Comparison of ENCODE assay signal across 10 mouse cellular contexts in the genomic region with DNA sequence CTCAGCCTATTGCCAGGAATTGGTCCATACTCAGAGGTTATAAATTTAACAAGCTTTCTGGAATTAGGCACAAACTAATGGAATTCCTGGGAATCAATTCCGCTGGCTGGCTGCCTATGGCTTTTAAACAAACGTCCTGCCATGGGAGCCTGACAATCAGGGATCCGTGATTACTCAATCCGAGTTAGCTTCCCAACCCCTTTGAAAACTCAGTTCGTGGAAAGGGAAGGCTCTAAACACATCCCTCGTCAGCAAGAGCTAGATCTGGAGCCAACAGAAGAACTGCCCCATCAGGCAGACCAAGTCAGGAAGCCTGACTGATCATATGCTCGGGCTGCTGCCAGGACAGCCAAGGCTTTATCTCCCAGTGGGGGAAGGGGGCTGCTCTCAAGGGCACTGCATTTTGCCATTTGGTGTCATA.
DNase-seq lines count a peak whose midpoint lies in the region; ATAC-seq lines count a peak whose summit lies in the region.
"Had no signal": no experiment of that assay in that cellular context is flagged by ENCODE, and none has a peak within 500 bp of the region (broad histone marks: within the 10 kb centered on the region; RNA-seq: fewer than 3 reads in every experiment).

No protein-coding gene starts in this region.

- H3K36me3 ChIP-seq in hindbrain, embryonic 12.5 days = no peaks in the 10 kb centered on the region
- H3K36me3 ChIP-seq in hindbrain, embryonic 13.5 days = no peaks in the 10 kb centered on the region
- H3K36me3 ChIP-seq in liver, embryonic 12.5 days = peaks cover 42% of the 10 kb centered on the region
- H3K36me3 ChIP-seq: limb, embryonic 12.5 days; neural tube, embryonic 12.5 days had no signal

- no peak for ATAC-seq in hindbrain, embryonic 12.5 days (ENCODE audit: low FRiP score)
- ATAC-seq in hindbrain, embryonic 13.5 days (ENCODE audit: low FRiP score) = no peak
- no peak for ATAC-seq in liver, embryonic 12.5 days

- 33% methylated on average over 7 of the region's 7 CpGs for WGBS in hindbrain, embryonic 12.5 days
- WGBS in hindbrain, embryonic 13.5 days = 29% methylated on average over 7 of the region's 7 CpGs
- 48% methylated on average over 7 of the region's 7 CpGs for WGBS in liver, embryonic 12.5 days (ENCODE audit: insufficient replicate concordance)

- no peaks in the 10 kb centered on the region for H3K27me3 ChIP-seq in hindbrain, embryonic 12.5 days
- no peaks in the 10 kb centered on the region for H3K27me3 ChIP-seq in hindbrain, embryonic 13.5 days
- H3K27me3 ChIP-seq in liver, embryonic 12.5 days (replicated peaks) = no peaks in the 10 kb centered on the region
- H3K27me3 ChIP-seq: limb, embryonic 12.5 days; neural tube, embryonic 12.5 days had no signal

- H3K4me2 ChIP-seq in hindbrain, embryonic 12.5 days (replicated peaks) = no peak overlapping the region
- no peak overlapping the region for H3K4me2 ChIP-seq in hindbrain, embryonic 13.5 days
- no peak overlapping the region for H3K4me2 ChIP-seq in liver, embryonic 12.5 days
- H3K4me2 ChIP-seq: limb, embryonic 12.5 days; neural tube, embryonic 12.5 days had no signal

- H3K27ac ChIP-seq in hindbrain, embryonic 12.5 days = peak overlapping the region; percentile 12; the same call in 1 of the 2 replicates
- H3K27ac ChIP-seq in hindbrain, embryonic 13.5 days = no peak overlapping the region
- H3K27ac ChIP-seq in liver, embryonic 12.5 days = peak overlapping the region; percentile 16; the same call in 1 of the 2 replicates
- H3K27ac ChIP-seq: neural tube, embryonic 12.5 days had no signal

- peaks cover 19% of the 10 kb centered on the region for H3K4me1 ChIP-seq in hindbrain, embryonic 12.5 days
- peaks cover 7% of the 10 kb centered on the region for H3K4me1 ChIP-seq in hindbrain, embryonic 13.5 days (replicated peaks)
- peaks cover 48% of the 10 kb centered on the region for H3K4me1 ChIP-seq in liver, embryonic 12.5 days

- H3K9ac ChIP-seq in hindbrain, embryonic 12.5 days = no peak overlapping the region
- H3K9ac ChIP-seq in hindbrain, embryonic 13.5 days = no peak overlapping the region
- H3K9ac ChIP-seq in liver, embryonic 12.5 days = no peak overlapping the region
- H3K9ac ChIP-seq: limb, embryonic 12.5 days; neural tube, embryonic 12.5 days had no signal

- H3K9me3 ChIP-seq in hindbrain, embryonic 12.5 days (replicated peaks) = no peaks in the 10 kb centered on the region
- H3K9me3 ChIP-seq in hindbrain, embryonic 13.5 days = no peaks in the 10 kb centered on the region
- no peaks in the 10 kb centered on the region for H3K9me3 ChIP-seq in liver, embryonic 12.5 days (replicated peaks)
- H3K9me3 ChIP-seq: limb, embryonic 12.5 days; neural tube, embryonic 12.5 days had no signal

- H3K4me3 ChIP-seq in hindbrain, embryonic 12.5 days = no peak overlapping the region
- no peak overlapping the region for H3K4me3 ChIP-seq in hindbrain, embryonic 13.5 days
- H3K4me3 ChIP-seq in liver, embryonic 12.5 days = no peak overlapping the region
- H3K4me3 ChIP-seq: limb, embryonic 12.5 days; neural tube, embryonic 12.5 days had no signal

- DNase-seq in adrenal gland, postnatal 10 days = peak; percentile 26
- DNase-seq in adrenal gland, postnatal 4 days (ENCODE audit: low spot score in 2 of 2) = no peak
- peak; percentile 95 for DNase-seq in Muller cell, postnatal 12 days (ENCODE audit: inconsistent ontology term)
- DNase-seq in right cerebral cortex, postnatal 14 days = no peak
- no peak for DNase-seq in thymus, postnatal 14 days

Comparison
In these comparisons a context has a peak if more than half of its experiments do, and no peak if none do; other contexts are left out.
1. DNase-seq: peak in adrenal gland, postnatal 10 days (single experiment) and Muller cell, postnatal 12 days (single experiment); none in adrenal gland, postnatal 4 days (0 of 2), right cerebral cortex, postnatal 14 days (single experiment) and thymus, postnatal 14 days (single experiment).